Mouse (Mus musculus) stomach, postnatal 0 days (tissue): Measurements from ENCODE around the gene Yy1. TPM values are rescaled to one million over a fixed set of nuclear protein-coding genes. Genes with fewer than 3 reads are reported as not detected.

Source experiments
- ATAC-seq: fragments of 200-750 bp; cut with Nextera tagmentation; 2 replicates; pipeline ENCODE4 v1.8.0; 2017; ENCODE audit not compliant: low FRiP score, low TSS enrichment
- DNase-seq: peaks from one replicate; pipeline ENCODE4 v3.0.0-alpha.2; 2016; ENCODE audit warnings: low spot score
- H3K27ac ChIP-seq: fragments of 300-500 bp; sonication (generic); replicated peaks from 2 replicates; pipeline ENCODE4 v1.5.1; 2014; ENCODE audit warnings: mild to moderate bottlenecking, control low read depth
- H3K27me3 ChIP-seq: fragments of 300-500 bp; sonication (generic); 2 replicates; pipeline ENCODE4 v1.6.1; 2014; ENCODE audit warnings: low read length; ENCODE audit not compliant: control insufficient read depth, insufficient read depth
- H3K36me3 ChIP-seq: fragments of 300-500 bp; sonication (generic); 2 replicates; pipeline ENCODE4 v1.6.1; 2014; ENCODE audit warnings: low read length, mixed read lengths; ENCODE audit not compliant: control insufficient read depth, insufficient read depth
- H3K4me1 ChIP-seq: fragments of 300-500 bp; sonication (generic); replicated peaks from 2 replicates; pipeline ENCODE4 v1.6.1; 2014; ENCODE audit warnings: antibody characterized with exemption; ENCODE audit not compliant: control insufficient read depth, insufficient read depth
- H3K4me2 ChIP-seq: fragments of 300-500 bp; sonication (generic); replicated peaks from 2 replicates; pipeline ENCODE4 v1.6.1; 2014; ENCODE audit warnings: low read depth, mild to moderate bottlenecking, control low read depth, moderate library complexity
- H3K4me3 ChIP-seq: fragments of 300-500 bp; sonication (generic); 2 replicates; pipeline ENCODE4 v1.5.1; 2014; ENCODE audit warnings: low read depth, low read length, control low read depth
- H3K9ac ChIP-seq: fragments of 300-500 bp; sonication (generic); 2 replicates; pipeline ENCODE4 v1.6.1; 2014; ENCODE audit warnings: mild to moderate bottlenecking, low read length, control low read depth, mixed read lengths
- H3K9me3 ChIP-seq: fragments of 300-500 bp; sonication (generic); 2 replicates; pipeline ENCODE4 v1.6.1; 2016; ENCODE audit warnings: low read length; ENCODE audit not compliant: control insufficient read depth
- CTCF ChIP-seq: IDR thresholded peaks from 2 replicates; pipeline ENCODE4 v1.5.1; 2016; ENCODE audit warnings: antibody characterized with exemption, low read depth, mild to moderate bottlenecking, moderate library complexity
- EP300 ChIP-seq: optimal IDR thresholded peaks from 2 replicates; pipeline ENCODE3; 2016; ENCODE audit warnings: antibody characterized with exemption
- WGBS: fragments of 180-500 bp; shearing (Covaris S2); extraction: QIAGEN DNeasy Blood & Tissue Kit; methylation state at CpG from one replicate; pipeline ENCODE4 v1.1.7; 2014; 5-methylcytosine and 5-hydroxymethylcytosine counted together
- polyA plus RNA-seq: library from polyadenylated mRNA; unstranded; fragments of >200 nt; fragmentation: Nextera tagmentation; extraction: Ambion mirVana; gene quantifications from 2 replicates; pipeline ENCODE4 v1.2.1, GENCODE M21; 2015

Gene Yy1
- polyA plus RNA-seq, 1 experiment from 2014 or later = 9.6 TPM

GRCm38 (mm10) chr12:108812463-108812862, 19.7 kb downstream of the Yy1 start:
- no peak overlapping the region for H3K9ac ChIP-seq
- WGBS = 73% methylated on average over 6 of the region's 6 CpGs
- H3K9me3 ChIP-seq = no peaks in the 10 kb centered on the region
- H3K27me3 ChIP-seq = no peaks in the 10 kb centered on the region
- TF ChIP-seq CTCF (no peak), EP300 (no peak)
- no peaks in the 10 kb centered on the region for H3K4me1 ChIP-seq
- ATAC-seq (no peak), DNase-seq (no peak)
- H3K27ac ChIP-seq = no peak overlapping the region
- peaks cover 6% of the 10 kb centered on the region; the same call in 1 of the 2 replicates for H3K36me3 ChIP-seq
- no peak overlapping the region for H3K4me2 ChIP-seq
- no peak overlapping the region for H3K4me3 ChIP-seq

GRCm38 (mm10) chr12:108814470-108814869, 21.7 kb downstream of the Yy1 start:
- Histone ChIP-seq H3K27me3 (no peaks in the 10 kb centered on the region), H3K4me1 (no peaks in the 10 kb centered on the region), H3K36me3 (peaks cover 5% of the 10 kb centered on the region; the same call in 1 of the 2 replicates), H3K27ac (no peak overlapping the region), H3K9ac (no peak overlapping the region), H3K9me3 (no peaks in the 10 kb centered on the region), H3K4me2 (no peak overlapping the region), H3K4me3 (no peak overlapping the region)
- 87% methylated on average over 6 of the region's 6 CpGs for WGBS
- no peak for ATAC-seq
- no peak for TF ChIP-seq EP300
- TF ChIP-seq CTCF = no peak
- no peak for DNase-seq

- Histone ChIP-seq H3K9ac (no peak overlapping the region), H3K4me2 (no peak overlapping the region), H3K36me3 (peaks cover 7% of the 10 kb centered on the region; the same call in 1 of the 2 replicates), H3K9me3 (no peaks in the 10 kb centered on the region), H3K4me1 (no peaks in the 10 kb centered on the region), H3K27me3 (no peaks in the 10 kb centered on the region), H3K27ac (no peak overlapping the region), H3K4me3 (no peak overlapping the region)
- DNase-seq = no peak
- no peak for ATAC-seq
- TF ChIP-seq EP300 (no peak), CTCF (no peak)
- 74% methylated on average over 11 of the region's 11 CpGs for WGBS
Observed at GRCm38 (mm10) chr12:108816569-108816968, 23.8 kb downstream of the Yy1 start.

- H3K4me1 ChIP-seq = no peaks in the 10 kb centered on the region
- H3K4me2 ChIP-seq = no peak overlapping the region
- H3K27ac ChIP-seq = no peak overlapping the region
- H3K4me3 ChIP-seq = no peak overlapping the region
- H3K9ac ChIP-seq = no peak overlapping the region
- H3K9me3 ChIP-seq = no peaks in the 10 kb centered on the region
- DNase-seq (no peak), ATAC-seq (no peak)
- H3K36me3 ChIP-seq = peaks cover 7% of the 10 kb centered on the region; the same call in 1 of the 2 replicates
- no peak for TF ChIP-seq EP300
- no peak for TF ChIP-seq CTCF
- 91% methylated on average over 4 of the region's 4 CpGs for WGBS
- H3K27me3 ChIP-seq = no peaks in the 10 kb centered on the region
Observed at GRCm38 (mm10) chr12:108820461-108820860, 27.7 kb downstream of the Yy1 start.

GRCm38 (mm10) chr12:108823036-108823435, 30.3 kb downstream of the Yy1 start:
- Histone ChIP-seq H3K4me1 (no peaks in the 10 kb centered on the region), H3K36me3 (peaks cover 2% of the 10 kb centered on the region; the same call in 1 of the 2 replicates), H3K27ac (no peak overlapping the region), H3K4me2 (no peak overlapping the region), H3K4me3 (no peak overlapping the region), H3K27me3 (no peaks in the 10 kb centered on the region), H3K9me3 (no peaks in the 10 kb centered on the region), H3K9ac (no peak overlapping the region)
- ATAC-seq (no peak), DNase-seq (no peak)
- WGBS = 54% methylated on average over 8 of the region's 8 CpGs
- TF ChIP-seq CTCF (no peak), EP300 (no peak)

- Histone ChIP-seq H3K4me2 (no peak overlapping the region), H3K9ac (no peak overlapping the region), H3K9me3 (no peaks in the 10 kb centered on the region), H3K27me3 (no peaks in the 10 kb centered on the region), H3K4me3 (no peak overlapping the region), H3K36me3 (peaks cover 2% of the 10 kb centered on the region; the same call in 1 of the 2 replicates), H3K4me1 (no peaks in the 10 kb centered on the region), H3K27ac (no peak overlapping the region)
- no peak for TF ChIP-seq EP300
- TF ChIP-seq CTCF = no peak
- WGBS = 65% methylated on average over 15 of the region's 15 CpGs
- no peak for DNase-seq
- no peak for ATAC-seq
Observed at GRCm38 (mm10) chr12:108824225-108824874, 31.6 kb downstream of the Yy1 start.
